Mouse (Mus musculus) ovary, adult 2 months (tissue): ENCODE measurements around the gene Tnfrsf22. TPM values are rescaled to one million over a fixed set of nuclear protein-coding genes. Genes with fewer than 3 reads are reported as not detected.

Source experiments
- polyA plus RNA-seq: library from polyadenylated mRNA; depleted of rRNA; stranded (reverse); fragments of >200 nt; gene quantifications from 2 replicates; pipeline ENCODE4 v1.2.3, GENCODE M21; 2012; rRNA removed

Gene Tnfrsf22
- polyA plus RNA-seq, result 4.6 and 6.7 TPM in 2 replicates

GRCm38 (mm10) chr7:143649034-143649768, at the start of gene Tnfrsf22:
TSS of gene Tnfrsf22 (minus strand) at chr7:143649661.

GRCm38 (mm10) chr7:143685359-143686067, 36.1 kb upstream of the Tnfrsf22 start, which contains the start of gene Tnfrsf23:
TSS of gene Tnfrsf23 (minus strand) at chr7:143685872.

GRCm38 (mm10) chr7:143628540-143628939, 20.9 kb downstream of the Tnfrsf22 start, which contains the start of gene Tnfrsf26:
TSS of gene Tnfrsf26 (minus strand) at chr7:143628722.

GRCm38 (mm10) chr7:143599428-143600230, 49.8 kb downstream of the Tnfrsf22 start, which contains the start of gene Cars:
TSS of gene Cars (minus strand) at chr7:143600090.

Other genes with a start within 250 kb of the Tnfrsf22 start
- 34.3 and 40.7 TPM in 2 replicates for gene Cdkn1c, start 188.6 kb downstream of the Tnfrsf22 start, polyA plus RNA-seq
- 21.2 and 26.5 TPM in 2 replicates for gene Slc22a18, start 175.9 kb downstream of the Tnfrsf22 start, polyA plus RNA-seq
- 0.54 and 0.90 TPM in 2 replicates for gene Phlda2, start 146.5 kb downstream of the Tnfrsf22 start, polyA plus RNA-seq
- gene Nap1l4, start 100.6 kb downstream of the Tnfrsf22 start, polyA plus RNA-seq, result 70.2 and 87.2 TPM in 2 replicates
- gene Cars, start 49.6 kb downstream of the Tnfrsf22 start, polyA plus RNA-seq, result 21.7 and 22.5 TPM in 2 replicates
- 0.24 and 0.35 TPM in 2 replicates for gene Tnfrsf26, start 20.9 kb downstream of the Tnfrsf22 start, polyA plus RNA-seq
- gene Tnfrsf23, start 36.2 kb upstream of the Tnfrsf22 start, polyA plus RNA-seq, result 1.7 and 3.5 TPM in 2 replicates
- 115 and 127 TPM in 2 replicates for gene Osbpl5, start 107.3 kb upstream of the Tnfrsf22 start, polyA plus RNA-seq
- gene Mrgprg, start 117.3 kb upstream of the Tnfrsf22 start, polyA plus RNA-seq, result not detected in 2 replicates
- 2.8 and 3.3 TPM in 2 replicates for gene Mrgpre, start 134.8 kb upstream of the Tnfrsf22 start, polyA plus RNA-seq
- gene Nadsyn1, start 173.2 kb upstream of the Tnfrsf22 start, polyA plus RNA-seq, result 13.8 and 15.4 TPM in 2 replicates
- 225 and 367 TPM in 2 replicates for gene Dhcr7, start 173.5 kb upstream of the Tnfrsf22 start, polyA plus RNA-seq
- 0.10 TPM in 1 of 2 replicates, not detected in the other for gene Gm498, start 217.2 kb upstream of the Tnfrsf22 start, polyA plus RNA-seq